Comparison of ENCODE assay signal across 14 mouse cellular contexts in the genomic region with DNA sequence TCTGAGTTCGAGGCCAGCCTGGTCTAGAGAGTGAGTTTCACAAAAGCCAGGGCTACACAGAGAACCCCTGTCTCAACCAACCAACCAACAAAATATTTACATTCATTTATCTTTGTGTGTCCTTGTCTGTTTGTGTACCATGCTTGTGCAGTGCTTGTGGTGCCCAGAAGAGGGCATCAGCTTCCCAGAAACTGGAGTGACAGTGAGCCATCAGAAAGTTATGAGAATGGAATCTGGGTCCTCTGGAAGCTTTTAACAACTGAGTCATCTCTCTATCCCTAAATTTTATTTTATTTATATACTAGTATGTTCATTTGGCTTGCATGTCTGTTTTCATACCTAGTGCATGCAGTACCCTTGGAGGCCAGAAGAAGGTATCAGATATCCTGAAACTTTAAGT. TPM values are rescaled to one million over a fixed set of nuclear protein-coding genes. Genes with fewer than 3 reads are reported as not detected.
DNase-seq lines count a peak whose midpoint lies in the region; ATAC-seq and TF ChIP-seq lines count a peak whose summit lies in the region.
"Had no signal": no experiment of that assay in that cellular context is flagged by ENCODE, and none has a peak within 500 bp of the region (broad histone marks: within the 10 kb centered on the region; RNA-seq: fewer than 3 reads in every experiment).

No protein-coding gene starts in this region.

- no peaks in the 10 kb centered on the region for H3K27me3 ChIP-seq in kidney, postnatal 0 days (ENCODE audit: insufficient read depth, low read length)
- H3K27me3 ChIP-seq in ES-Bruce4 (ENCODE audit: control insufficient read depth, insufficient read depth, low read length, poor library complexity, severe bottlenecking), result no peaks in the 10 kb centered on the region
- no peaks in the 10 kb centered on the region for H3K27me3 ChIP-seq in liver, embryonic 14.5 days (ENCODE audit: control insufficient read depth, insufficient read depth, low read length)
- no peaks in the 10 kb centered on the region for H3K27me3 ChIP-seq in midbrain, embryonic 13.5 days

- DNase-seq in kidney, postnatal 0 days (ENCODE audit: low spot score), result no peak
- no peak for DNase-seq in kidney, postnatal 10 days
- DNase-seq in A20 (ENCODE audit: low read depth, low spot score), result peak; percentile 55
- no peak for DNase-seq in liver, embryonic 14.5 days (ENCODE audit: low read depth in 3 of 3, low spot score in 3 of 3)
- DNase-seq in frontal cortex, postnatal 14 days (ENCODE audit: low spot score in 2 of 2), result no peak
- DNase-seq: cerebellum, postnatal 14 days; heart, adult 11 months; right cerebral cortex, postnatal 25 days had no signal

- H3K4me3 ChIP-seq in kidney, postnatal 0 days (replicated peaks; ENCODE audit: low read depth, low read length), result no peak overlapping the region
- H3K4me3 ChIP-seq in ES-Bruce4 (ENCODE audit: low read depth, low read length), result no peak overlapping the region
- no peak overlapping the region for H3K4me3 ChIP-seq in liver, embryonic 14.5 days (ENCODE audit: insufficient read depth in 1 of 2, low read depth in 2 of 2, low read length in 2 of 2)
- H3K4me3 ChIP-seq in midbrain, embryonic 13.5 days (replicated peaks), result no peak overlapping the region
- H3K4me3 ChIP-seq: forebrain, embryonic 10.5 days had no signal

- H3K36me3 ChIP-seq in kidney, postnatal 0 days (ENCODE audit: insufficient read depth, low read length), result no peaks in the 10 kb centered on the region
- H3K36me3 ChIP-seq in ES-Bruce4 (ENCODE audit: control insufficient read depth, insufficient read depth, low read length, poor library complexity, severe bottlenecking), result 0 out of 2 replicates have a peak, but pooled peaks cover 2% of the 10 kb centered on the region
- peaks cover under 1% of the 10 kb centered on the region; the same call in 1 of the 2 replicates for H3K36me3 ChIP-seq in liver, embryonic 14.5 days (replicated peaks; ENCODE audit: control insufficient read depth, insufficient read depth, low read depth)
- H3K36me3 ChIP-seq in midbrain, embryonic 13.5 days, result peaks cover 4% of the 10 kb centered on the region; the same call in 1 of the 2 replicates

- no peak for TF ChIP-seq POLR2A in ES-Bruce4 (IDR thresholded peaks at IDR 0.05; ENCODE audit: insufficient read depth, low read length)

- 96% methylated on average over 1 of the region's 1 CpGs for WGBS in kidney, postnatal 0 days
- WGBS in liver, embryonic 14.5 days (ENCODE audit: insufficient replicate concordance), result 65% methylated on average over 1 of the region's 1 CpGs
- WGBS in midbrain, embryonic 13.5 days, result 79% methylated on average over 1 of the region's 1 CpGs

- H3K27ac ChIP-seq in kidney, postnatal 0 days, result no peak overlapping the region
- H3K27ac ChIP-seq in ES-Bruce4 (ENCODE audit: insufficient read depth, low read length), result no peak overlapping the region
- H3K27ac ChIP-seq in liver, embryonic 14.5 days, result no peak overlapping the region
- H3K27ac ChIP-seq in midbrain, embryonic 13.5 days, result no peak overlapping the region
- H3K27ac ChIP-seq: forebrain, embryonic 10.5 days had no signal

- TF ChIP-seq EP300 in ES-Bruce4 (IDR thresholded peaks at IDR 0.05; ENCODE audit: insufficient read depth, low read depth, low read length), result no peak
- TF ChIP-seq EP300 in liver, embryonic 14.5 days (IDR thresholded peaks at IDR 0.05; ENCODE audit: low read depth), result no peak

- H3K4me2 ChIP-seq in kidney, postnatal 0 days (ENCODE audit: low read length), result no peak overlapping the region
- H3K4me2 ChIP-seq in liver, embryonic 14.5 days (ENCODE audit: low read depth), result no peak overlapping the region
- no peak overlapping the region for H3K4me2 ChIP-seq in midbrain, embryonic 13.5 days (replicated peaks)

- H3K9ac ChIP-seq in kidney, postnatal 0 days (ENCODE audit: low read depth, low read length), result no peak overlapping the region
- no peak overlapping the region for H3K9ac ChIP-seq in ES-Bruce4 (ENCODE audit: low read depth, poor library complexity, severe bottlenecking)
- H3K9ac ChIP-seq in liver, embryonic 14.5 days (replicated peaks), result no peak overlapping the region
- H3K9ac ChIP-seq in midbrain, embryonic 13.5 days (replicated peaks), result no peak overlapping the region

- ATAC-seq in kidney, postnatal 0 days (replicated peaks; ENCODE audit: low FRiP score, low read depth), result no peak
- no peak for ATAC-seq in liver, embryonic 14.5 days (ENCODE audit: insufficient read depth)
- ATAC-seq in midbrain, embryonic 13.5 days, result no peak
- ATAC-seq: hindbrain, embryonic 16.5 days had no signal

- H3K4me1 ChIP-seq in kidney, postnatal 0 days (replicated peaks; ENCODE audit: insufficient read depth, low read length), result peaks cover 10% of the 10 kb centered on the region; the same call in 1 of the 2 replicates
- no peaks in the 10 kb centered on the region for H3K4me1 ChIP-seq in ES-Bruce4 (ENCODE audit: control insufficient read depth, insufficient read depth, low read length)
- H3K4me1 ChIP-seq in liver, embryonic 14.5 days (replicated peaks; ENCODE audit: control insufficient read depth in 2 of 2, insufficient read depth in 2 of 2, low read length in 1 of 2), result peaks cover 11 to 19% of the 10 kb centered on the region in 2 experiments
- peaks cover 19% of the 10 kb centered on the region for H3K4me1 ChIP-seq in midbrain, embryonic 13.5 days (replicated peaks)

- H3K9me3 ChIP-seq in kidney, postnatal 0 days (replicated peaks; ENCODE audit: low read length), result no peaks in the 10 kb centered on the region
- no peaks in the 10 kb centered on the region for H3K9me3 ChIP-seq in ES-Bruce4 (replicated peaks; ENCODE audit: control insufficient read depth, insufficient read depth, low read length, poor library complexity, severe bottlenecking)
- H3K9me3 ChIP-seq in liver, embryonic 14.5 days (ENCODE audit: control insufficient read depth, low read length), result no peaks in the 10 kb centered on the region
- no peaks in the 10 kb centered on the region for H3K9me3 ChIP-seq in midbrain, embryonic 13.5 days
- H3K9me3 ChIP-seq: forebrain, embryonic 10.5 days had no signal

- TF ChIP-seq CTCF in kidney, postnatal 0 days (IDR thresholded peaks at IDR 0.05; ENCODE audit: low read depth), result peak; percentile 36; the same call in 1 of the 2 replicates
- peak; percentile 48 for TF ChIP-seq CTCF in ES-Bruce4 (IDR thresholded peaks at IDR 0.05; ENCODE audit: low read depth, low read length)
- TF ChIP-seq CTCF in liver, embryonic 14.5 days (IDR thresholded peaks at IDR 0.05; ENCODE audit: low read depth), result peak; percentile 75

RNA-seq across cellular contexts. Expression of a gene that starts 2.0 kb away (rescaled TPM):
- polyA plus RNA-seq in kidney, postnatal 0 days (2015; fragmentation: Nextera tagmentation; extraction: Ambion mirVana), result 16.5 and 20.1 TPM in 2 replicates
- 13.7 and 15.5 TPM in 2 replicates for polyA plus RNA-seq in ES-Bruce4 (2011; ENCODE audit: insufficient read depth, insufficient read length, low read depth, missing spikeins)
- polyA plus RNA-seq in liver, embryonic 14.5 days (2012; rRNA removed), result 4.5 and 5.5 TPM in 2 replicates
- 8.4 and 9.9 TPM in 2 replicates for polyA plus RNA-seq in liver, embryonic 14.5 days (2014; fragmentation: Nextera tagmentation; extraction: Ambion mirVana)
- 37.2 and 37.4 TPM in 2 replicates for polyA plus RNA-seq in midbrain, embryonic 13.5 days (2015; fragmentation: Nextera tagmentation; extraction: Ambion mirVana)

RNA-seq across cellular contexts. Expression of a gene that starts 19.2 kb away (rescaled TPM):
- not detected in 2 replicates for polyA plus RNA-seq in kidney, postnatal 0 days (2015; fragmentation: Nextera tagmentation; extraction: Ambion mirVana)
- 4.1 TPM in 1 of 2 replicates, not detected in the other for polyA plus RNA-seq in ES-Bruce4 (2011; ENCODE audit: insufficient read depth, insufficient read length, low read depth, missing spikeins)
- 0.43 and 1.2 TPM in 2 replicates for polyA plus RNA-seq in liver, embryonic 14.5 days (2012; rRNA removed)
- 0.15 TPM in 1 of 2 replicates, not detected in the other for polyA plus RNA-seq in liver, embryonic 14.5 days (2014; fragmentation: Nextera tagmentation; extraction: Ambion mirVana)
- polyA plus RNA-seq in midbrain, embryonic 13.5 days (2015; fragmentation: Nextera tagmentation; extraction: Ambion mirVana), result 0.30 TPM in 1 of 2 replicates, not detected in the other
- polyA plus RNA-seq: lung, embryonic 16.5 days had no signal

RNA-seq across cellular contexts. Expression of a gene that starts 40.8 kb away (rescaled TPM):
- polyA plus RNA-seq in kidney, postnatal 0 days (2015; fragmentation: Nextera tagmentation; extraction: Ambion mirVana), result 3.0 and 3.3 TPM in 2 replicates
- not detected in 2 replicates for polyA plus RNA-seq in ES-Bruce4 (2011; ENCODE audit: insufficient read depth, insufficient read length, low read depth, missing spikeins)
- 0.02 TPM in 1 of 2 replicates, not detected in the other for polyA plus RNA-seq in liver, embryonic 14.5 days (2012; rRNA removed)
- polyA plus RNA-seq in liver, embryonic 14.5 days (2014; fragmentation: Nextera tagmentation; extraction: Ambion mirVana), result 0.06 TPM in 1 of 2 replicates, not detected in the other
- 0.15 and 0.28 TPM in 2 replicates for polyA plus RNA-seq in midbrain, embryonic 13.5 days (2015; fragmentation: Nextera tagmentation; extraction: Ambion mirVana)
- polyA plus RNA-seq: neural tube, embryonic 11.5 days had no signal
